Mouse (Mus musculus) limb, embryonic 15.5 days (tissue): Measurements from ENCODE around the gene Shc3. TPM values are rescaled to one million over a fixed set of nuclear protein-coding genes. Genes with fewer than 3 reads are reported as not detected.
A peak's percentile ranks its signal among the peaks of the same experiment; 100 is the strongest.

Source experiments
- ATAC-seq: fragments of 200-750 bp; cut with Nextera tagmentation; 2 replicates; pipeline ENCODE4 v1.8.0; 2017; ENCODE audit warnings: low read depth, moderate TSS enrichment; ENCODE audit not compliant: insufficient number of reproducible peaks, low FRiP score, low TSS enrichment
- H3K27ac ChIP-seq: fragments of 300-500 bp; sonication (generic); 2 replicates; pipeline ENCODE4 v1.5.1; 2015; ENCODE audit warnings: moderate library complexity, mild to moderate bottlenecking, inconsistent platforms
- H3K27me3 ChIP-seq: fragments of 300-500 bp; sonication (generic); 2 replicates; pipeline ENCODE4 v1.6.1; 2015; ENCODE audit warnings: inconsistent platforms
- H3K36me3 ChIP-seq: fragments of 300-500 bp; sonication (generic); 2 replicates; pipeline ENCODE4 v1.6.1; 2015; ENCODE audit warnings: inconsistent platforms
- H3K4me1 ChIP-seq: fragments of 300-500 bp; sonication (generic); 2 replicates; pipeline ENCODE4 v1.6.1; 2015; ENCODE audit warnings: inconsistent platforms
- H3K4me2 ChIP-seq: fragments of 300-500 bp; sonication (generic); 2 replicates; pipeline ENCODE4 v1.6.1; 2015; ENCODE audit warnings: mild to moderate bottlenecking, inconsistent platforms
- H3K4me3 ChIP-seq: fragments of 300-500 bp; sonication (generic); 2 replicates; pipeline ENCODE4 v1.5.1; 2015; ENCODE audit warnings: mild to moderate bottlenecking, inconsistent platforms
- H3K9ac ChIP-seq: fragments of 300-500 bp; sonication (generic); 2 replicates; pipeline ENCODE4 v1.6.1; 2015; ENCODE audit warnings: inconsistent platforms
- H3K9me3 ChIP-seq: fragments of 300-500 bp; sonication (generic); 2 replicates; pipeline ENCODE4 v1.6.1; 2016; ENCODE audit warnings: inconsistent platforms
- WGBS: fragments of 180-500 bp; shearing (Covaris S2); methylation state at CpG from one replicate; pipeline ENCODE4 v1.1.7; 2015; 5-methylcytosine and 5-hydroxymethylcytosine counted together
- polyA plus RNA-seq: library from polyadenylated mRNA; unstranded; fragments of >200 nt; fragmentation: Nextera tagmentation; extraction: Ambion mirVana; gene quantifications from 2 replicates; pipeline ENCODE4 v1.2.1, GENCODE M21; 2015

The Shc3 gene
- polyA plus RNA-seq, 1 experiment from 2014 or later, result 0.90 TPM

GRCm38 (mm10) chr13:51567078-51567395 lies 2.2 kb downstream of the Shc3 start:
- Histone ChIP-seq H3K4me1 (peaks cover 34% of the 10 kb centered on the region), H3K4me2 (peak overlapping the region; percentile 93), H3K36me3 (no peaks in the 10 kb centered on the region), H3K27me3 (peaks cover 66% of the 10 kb centered on the region), H3K4me3 (peak overlapping the region; percentile 47), H3K27ac (no peak overlapping the region), H3K9me3 (no peaks in the 10 kb centered on the region), H3K9ac (peak overlapping the region; percentile 31)
- WGBS, result under 1% methylated on average over 42 of the region's 42 CpGs
- ATAC-seq, result no peak

DNA sequence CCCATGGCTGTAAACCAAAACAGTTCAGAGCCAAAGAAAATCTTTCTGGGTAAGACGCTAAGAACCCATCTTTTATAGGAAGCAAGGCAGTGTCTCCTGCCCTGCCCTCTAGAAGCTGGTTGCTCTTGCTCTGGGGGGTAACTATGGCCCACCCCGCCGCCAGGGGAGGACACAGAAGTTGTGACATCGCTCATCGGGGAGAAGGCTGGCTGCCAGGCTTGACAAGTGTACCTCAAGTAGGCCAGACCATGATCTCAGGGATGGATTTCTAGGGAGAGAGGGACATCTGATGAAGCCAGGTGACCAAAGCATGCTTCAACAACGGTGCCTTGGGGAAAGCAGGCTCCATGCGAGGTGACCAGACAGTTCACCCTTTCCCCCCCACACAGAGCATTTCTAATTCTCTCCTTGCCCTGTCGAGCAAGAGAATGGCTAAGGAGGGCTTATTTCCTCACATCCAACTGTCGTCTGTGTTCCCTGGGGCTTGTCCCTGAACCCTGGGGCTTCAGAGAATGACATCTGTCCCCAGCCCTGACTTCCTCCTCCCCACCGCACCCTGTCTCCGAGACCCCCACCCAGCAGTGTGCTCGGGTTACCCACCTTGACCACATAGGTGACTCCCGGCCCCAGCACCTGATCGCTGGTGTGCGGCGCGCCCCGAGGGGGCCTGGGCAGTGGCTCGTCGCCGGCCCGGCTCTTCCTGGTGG lies 2.7 kb downstream of the Shc3 start:
- 10% methylated on average over 22 of the region's 22 CpGs for WGBS
- Histone ChIP-seq H3K4me1 (peaks cover 34% of the 10 kb centered on the region), H3K9ac (peak overlapping the region; percentile 31), H3K9me3 (no peaks in the 10 kb centered on the region), H3K27me3 (peaks cover 66% of the 10 kb centered on the region), H3K36me3 (no peaks in the 10 kb centered on the region), H3K27ac (no peak overlapping the region), H3K4me3 (peak overlapping the region; percentile 47), H3K4me2 (peak overlapping the region; percentile 93)
- ATAC-seq, result no peak

DNA sequence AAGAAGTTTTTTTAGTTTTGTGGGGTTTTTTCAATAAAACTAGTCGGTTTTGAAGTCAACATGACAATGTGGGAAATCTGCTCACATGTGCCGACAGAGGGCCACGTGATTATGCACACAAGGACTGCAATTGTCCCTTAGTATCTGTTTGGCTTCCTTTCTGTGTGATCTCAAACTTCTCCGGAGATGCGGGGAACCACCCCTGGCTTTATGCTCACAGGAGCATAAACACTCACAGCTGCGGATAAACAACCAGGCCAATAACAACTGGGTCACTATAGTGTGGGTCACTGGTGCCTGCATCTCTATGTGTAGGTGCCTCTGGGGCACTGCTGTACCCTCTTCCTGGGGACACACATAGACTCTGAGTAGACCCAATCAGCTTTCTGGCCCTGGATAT lies 4.5 kb downstream of the Shc3 start:
- Histone ChIP-seq H3K4me2 (no peak overlapping the region), H3K4me3 (no peak overlapping the region), H3K9me3 (no peaks in the 10 kb centered on the region), H3K4me1 (peaks cover 30% of the 10 kb centered on the region), H3K36me3 (no peaks in the 10 kb centered on the region), H3K9ac (no peak overlapping the region), H3K27me3 (peaks cover 54% of the 10 kb centered on the region), H3K27ac (no peak overlapping the region)
- 66% methylated on average over 6 of the region's 6 CpGs for WGBS
- ATAC-seq, result no peak

GRCm38 (mm10) chr13:51553343-51553742 lies 15.9 kb downstream of the Shc3 start:
- Histone ChIP-seq H3K4me3 (no peak overlapping the region), H3K4me1 (no peaks in the 10 kb centered on the region), H3K27ac (no peak overlapping the region), H3K9me3 (no peaks in the 10 kb centered on the region), H3K9ac (no peak overlapping the region), H3K36me3 (no peaks in the 10 kb centered on the region), H3K27me3 (no peaks in the 10 kb centered on the region; the same call in 1 of the 2 replicates), H3K4me2 (no peak overlapping the region)
- 70% methylated on average over 11 of the region's 11 CpGs for WGBS
- ATAC-seq, result no peak

GRCm38 (mm10) chr13:51552233-51552632 lies 17.0 kb downstream of the Shc3 start:
- H3K36me3 ChIP-seq, result no peaks in the 10 kb centered on the region
- 64% methylated on average over 3 of the region's 3 CpGs for WGBS
- H3K4me2 ChIP-seq, result no peak overlapping the region
- no peak overlapping the region for H3K9ac ChIP-seq
- H3K4me3 ChIP-seq, result no peak overlapping the region
- H3K27ac ChIP-seq, result no peak overlapping the region
- H3K9me3 ChIP-seq, result no peaks in the 10 kb centered on the region
- ATAC-seq, result no peak
- no peaks in the 10 kb centered on the region; the same call in 1 of the 2 replicates for H3K27me3 ChIP-seq
- H3K4me1 ChIP-seq, result no peaks in the 10 kb centered on the region

GRCm38 (mm10) chr13:51551824-51552223 lies 17.4 kb downstream of the Shc3 start:
- no peak overlapping the region for H3K9ac ChIP-seq
- H3K4me2 ChIP-seq, result no peak overlapping the region
- WGBS, result 71% methylated on average over 3 of the region's 3 CpGs
- H3K4me3 ChIP-seq, result no peak overlapping the region
- H3K27me3 ChIP-seq, result no peaks in the 10 kb centered on the region; the same call in 1 of the 2 replicates
- no peaks in the 10 kb centered on the region for H3K36me3 ChIP-seq
- H3K27ac ChIP-seq, result no peak overlapping the region
- no peak for ATAC-seq
- H3K4me1 ChIP-seq, result no peaks in the 10 kb centered on the region
- no peaks in the 10 kb centered on the region for H3K9me3 ChIP-seq

GRCm38 (mm10) chr13:51539816-51540215 lies 29.4 kb downstream of the Shc3 start:
- ATAC-seq, result no peak
- H3K27ac ChIP-seq, result no peak overlapping the region
- H3K4me1 ChIP-seq, result no peaks in the 10 kb centered on the region
- H3K4me2 ChIP-seq, result no peak overlapping the region
- H3K9me3 ChIP-seq, result no peaks in the 10 kb centered on the region
- no peaks in the 10 kb centered on the region for H3K27me3 ChIP-seq
- WGBS, result 88% methylated on average over 8 of the region's 8 CpGs
- no peak overlapping the region for H3K4me3 ChIP-seq
- H3K36me3 ChIP-seq, result no peaks in the 10 kb centered on the region
- no peak overlapping the region for H3K9ac ChIP-seq

DNA sequence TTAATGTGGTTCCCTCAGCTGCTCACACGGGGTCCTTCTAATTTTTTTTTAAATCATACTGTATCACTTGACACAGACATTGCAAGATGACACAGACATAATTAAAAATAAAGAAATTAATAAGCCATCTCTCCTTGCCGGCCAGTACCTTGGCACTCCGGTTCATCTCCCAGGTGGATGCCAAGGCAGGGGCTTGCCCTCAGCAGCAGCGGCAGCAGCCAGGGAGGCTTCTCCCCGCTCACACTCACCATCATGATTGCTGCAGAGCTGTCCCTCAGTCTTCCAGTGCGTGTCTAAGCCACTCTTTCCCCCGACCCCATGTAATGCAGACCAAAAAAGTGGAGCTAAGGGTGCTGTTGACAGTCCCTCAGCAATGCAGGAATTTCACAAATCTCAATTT lies 33.9 kb downstream of the Shc3 start:
- H3K36me3 ChIP-seq, result no peaks in the 10 kb centered on the region
- 85% methylated on average over 7 of the region's 7 CpGs for WGBS
- no peak overlapping the region for H3K4me2 ChIP-seq

DNA sequence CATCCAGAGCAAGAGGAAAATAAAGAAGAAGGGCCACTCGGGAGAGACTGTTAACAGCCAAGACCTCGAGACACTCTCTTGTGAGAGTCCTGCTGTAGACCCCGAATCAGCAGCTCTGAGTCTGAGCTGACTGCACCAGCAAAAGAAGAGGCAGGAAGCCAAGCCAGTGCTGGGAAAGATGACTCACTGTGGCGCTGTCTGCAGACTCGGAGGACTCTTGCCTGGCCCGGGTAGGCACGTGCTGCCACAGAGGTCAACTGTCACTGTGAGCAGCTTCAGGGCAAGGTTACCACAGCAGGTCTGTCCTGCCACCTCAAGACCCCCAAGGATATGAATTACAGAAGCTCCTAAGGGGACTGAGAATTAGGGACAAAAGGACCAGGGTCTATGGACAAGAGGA lies 42.7 kb downstream of the Shc3 start:
- Histone ChIP-seq H3K4me3 (no peak overlapping the region), H3K36me3 (no peaks in the 10 kb centered on the region), H3K9me3 (no peaks in the 10 kb centered on the region), H3K4me2 (no peak overlapping the region), H3K27ac (no peak overlapping the region), H3K27me3 (no peaks in the 10 kb centered on the region), H3K4me1 (no peaks in the 10 kb centered on the region), H3K9ac (no peak overlapping the region)
- ATAC-seq, result no peak
- WGBS, result 51% methylated on average over 7 of the region's 7 CpGs

More for the DNA sequence above, 33.9 kb downstream of the Shc3 start:
- H3K4me1 ChIP-seq, result no peaks in the 10 kb centered on the region
- ATAC-seq, result no peak
- no peak overlapping the region for H3K27ac ChIP-seq
- H3K4me3 ChIP-seq, result no peak overlapping the region
- H3K9ac ChIP-seq, result no peak overlapping the region
- H3K27me3 ChIP-seq, result no peaks in the 10 kb centered on the region
- H3K9me3 ChIP-seq, result no peaks in the 10 kb centered on the region

GRCm38 (mm10) chr13:51524316-51524715 lies 44.9 kb downstream of the Shc3 start:
- Histone ChIP-seq H3K27me3 (no peaks in the 10 kb centered on the region), H3K4me1 (no peaks in the 10 kb centered on the region), H3K4me3 (no peak overlapping the region), H3K36me3 (no peaks in the 10 kb centered on the region), H3K9ac (no peak overlapping the region), H3K9me3 (no peaks in the 10 kb centered on the region), H3K4me2 (no peak overlapping the region), H3K27ac (no peak overlapping the region)
- no peak for ATAC-seq
- 92% methylated on average over 4 of the region's 4 CpGs for WGBS

GRCm38 (mm10) chr13:51523311-51523710 lies 45.9 kb downstream of the Shc3 start:
- Histone ChIP-seq H3K4me3 (no peak overlapping the region), H3K4me2 (no peak overlapping the region), H3K9ac (no peak overlapping the region), H3K9me3 (no peaks in the 10 kb centered on the region), H3K4me1 (no peaks in the 10 kb centered on the region), H3K27ac (no peak overlapping the region), H3K36me3 (no peaks in the 10 kb centered on the region), H3K27me3 (no peaks in the 10 kb centered on the region)
- 90% methylated on average over 10 of the region's 10 CpGs for WGBS
- no peak for ATAC-seq

DNA sequence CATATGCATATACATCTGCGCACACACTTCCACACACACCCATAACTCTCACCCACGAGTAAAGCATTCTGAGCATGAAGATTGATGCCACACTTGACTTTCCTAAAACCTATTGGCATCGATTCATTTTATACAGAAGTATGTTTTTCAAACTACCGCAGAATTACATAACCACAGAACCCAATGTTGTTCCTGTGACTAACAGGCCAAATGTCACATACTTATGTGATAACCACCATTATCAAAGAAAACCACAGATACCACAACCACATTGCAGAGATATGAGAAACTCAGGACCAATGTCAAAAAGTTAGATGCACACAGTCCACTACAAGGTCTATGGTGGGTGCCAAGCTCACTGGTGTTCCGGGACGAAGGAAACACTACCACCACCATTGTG lies 50.3 kb downstream of the Shc3 start:
- no peak for ATAC-seq
- Histone ChIP-seq H3K4me3 (no peak overlapping the region), H3K4me1 (no peaks in the 10 kb centered on the region), H3K9me3 (no peaks in the 10 kb centered on the region), H3K36me3 (no peaks in the 10 kb centered on the region), H3K27ac (no peak overlapping the region), H3K27me3 (no peaks in the 10 kb centered on the region), H3K9ac (no peak overlapping the region), H3K4me2 (no peak overlapping the region)
- 87% methylated on average over 6 of the region's 6 CpGs for WGBS

- ATAC-seq, result no peak
- H3K4me3 ChIP-seq, result no peak overlapping the region
- H3K27me3 ChIP-seq, result no peaks in the 10 kb centered on the region
- no peaks in the 10 kb centered on the region for H3K9me3 ChIP-seq
- H3K36me3 ChIP-seq, result no peaks in the 10 kb centered on the region
- H3K4me1 ChIP-seq, result no peaks in the 10 kb centered on the region
- no peak overlapping the region for H3K4me2 ChIP-seq
- 83% methylated on average over 4 of the region's 4 CpGs for WGBS
- no peak overlapping the region for H3K27ac ChIP-seq
- no peak overlapping the region for H3K9ac ChIP-seq
Measured at GRCm38 (mm10) chr13:51517943-51518342, 51.3 kb downstream of the Shc3 start.
